Mouse (Mus musculus): Measurements from ENCODE around the gene Gm10375. TPM values are rescaled to one million over a fixed set of nuclear protein-coding genes. Genes with fewer than 3 reads are reported as not detected.
"Not testable (repeated sequence)": the region's sequence is repeated elsewhere in the genome, so short reads cannot be mapped to it uniquely, and the experiment has no call there.

Gene Gm10375
- not detected in 2 replicates for polyA plus RNA-seq (2014; fragmentation: Nextera tagmentation; extraction: Ambion mirVana)

- H3K4me3 ChIP-seq (ENCODE audit: control insufficient read depth in 1 of 2, insufficient read depth in 1 of 2, low read depth in 1 of 2, low read length in 2 of 2); H3K36me3 ChIP-seq (ENCODE audit: control insufficient read depth, insufficient read depth, low read length); H3K9ac ChIP-seq (ENCODE audit: low read length); ATAC-seq (ENCODE audit: insufficient number of reproducible peaks, insufficient read depth, low FRiP score, low read depth); H3K4me2 ChIP-seq (ENCODE audit: low read length); H3K27ac ChIP-seq (replicated peaks in 1 of 2; ENCODE audit: control insufficient read depth in 1 of 2, insufficient read depth in 1 of 2, low read depth in 2 of 2, low read length in 2 of 2); H3K9me3 ChIP-seq (ENCODE audit: control insufficient read depth, low read length); H3K27me3 ChIP-seq (ENCODE audit: control insufficient read depth, insufficient read depth, low read length); H3K4me1 ChIP-seq (ENCODE audit: control insufficient read depth in 2 of 2, insufficient read depth in 2 of 2, low read length in 2 of 2): not testable (repeated sequence)
These were observed at the start of gene Gm10375 for GRCm38 (mm10) chr14:43607913-43608312. TSS of gene Gm10375 (minus strand) at chr14:43608013.

DNA sequence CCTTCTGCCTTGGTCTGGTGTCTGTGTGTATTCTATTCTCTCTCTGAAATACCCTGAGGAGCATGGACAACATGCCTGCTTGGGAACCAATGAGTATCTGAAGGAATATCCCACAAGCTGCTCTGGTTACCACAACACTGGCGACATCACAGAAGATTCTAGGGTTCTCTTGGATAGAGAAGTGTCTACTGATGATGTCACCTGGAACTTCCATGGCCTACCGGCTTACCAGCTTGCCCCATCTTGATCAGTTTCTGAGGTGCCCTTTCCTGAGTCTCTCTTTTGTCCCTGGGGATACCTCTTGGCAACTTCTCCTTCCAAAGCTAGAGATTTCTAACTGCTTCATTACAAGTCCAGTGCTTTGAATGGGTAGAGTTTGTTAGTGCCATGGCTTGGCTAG is 28.8 kb downstream of the Gm10375 start, which contains the start of gene Gm17654:
Gene Gm17654, minus strand, starts transcription at position 101 of the 400 bp plus-strand sequence.
- not testable (repeated sequence) for H3K4me2 ChIP-seq (ENCODE audit: low read length); H3K36me3 ChIP-seq (ENCODE audit: control insufficient read depth, insufficient read depth, low read length); ATAC-seq (ENCODE audit: insufficient number of reproducible peaks, insufficient read depth, low FRiP score, low read depth); H3K4me1 ChIP-seq (ENCODE audit: control insufficient read depth in 2 of 2, insufficient read depth in 2 of 2, low read length in 2 of 2); H3K27me3 ChIP-seq (ENCODE audit: control insufficient read depth, insufficient read depth, low read length); H3K9ac ChIP-seq (ENCODE audit: low read length); H3K9me3 ChIP-seq (ENCODE audit: control insufficient read depth, low read length); H3K4me3 ChIP-seq (ENCODE audit: control insufficient read depth in 1 of 2, insufficient read depth in 1 of 2, low read depth in 1 of 2, low read length in 2 of 2); H3K27ac ChIP-seq (replicated peaks in 1 of 2; ENCODE audit: control insufficient read depth in 1 of 2, insufficient read depth in 1 of 2, low read depth in 2 of 2, low read length in 2 of 2)
- WGBS = 45% methylated on average over 1 of the region's 2 CpGs

- H3K36me3 ChIP-seq (ENCODE audit: control insufficient read depth, insufficient read depth, low read length); H3K27me3 ChIP-seq (ENCODE audit: control insufficient read depth, insufficient read depth, low read length); H3K4me1 ChIP-seq (ENCODE audit: control insufficient read depth in 2 of 2, insufficient read depth in 2 of 2, low read length in 2 of 2); H3K4me3 ChIP-seq (ENCODE audit: control insufficient read depth in 1 of 2, insufficient read depth in 1 of 2, low read depth in 1 of 2, low read length in 2 of 2); H3K4me2 ChIP-seq (ENCODE audit: low read length); H3K9ac ChIP-seq (ENCODE audit: low read length); H3K9me3 ChIP-seq (ENCODE audit: control insufficient read depth, low read length); ATAC-seq (ENCODE audit: insufficient number of reproducible peaks, insufficient read depth, low FRiP score, low read depth); H3K27ac ChIP-seq (replicated peaks in 1 of 2; ENCODE audit: control insufficient read depth in 1 of 2, insufficient read depth in 1 of 2, low read depth in 2 of 2, low read length in 2 of 2): not testable (repeated sequence)
- WGBS = 84% methylated on average over 2 of the region's 4 CpGs
These were observed 29.8 kb downstream of the Gm10375 start for GRCm38 (mm10) chr14:43577969-43578368.

Other genes starting within 250 kb of the Gm10375 start
- not detected in 2 replicates for gene Gm8138, start 191.7 kb downstream of the Gm10375 start, polyA plus RNA-seq (2014; fragmentation: Nextera tagmentation; extraction: Ambion mirVana)
- not detected in 2 replicates for gene Gm5799, start 64.4 kb downstream of the Gm10375 start, polyA plus RNA-seq (2014; fragmentation: Nextera tagmentation; extraction: Ambion mirVana)
- not detected in 2 replicates for gene Gm17654, start 28.9 kb downstream of the Gm10375 start, polyA plus RNA-seq (2014; fragmentation: Nextera tagmentation; extraction: Ambion mirVana)
- gene Gm8165, start 69.2 kb upstream of the Gm10375 start, polyA plus RNA-seq (2014; fragmentation: Nextera tagmentation; extraction: Ambion mirVana) = not detected in 2 replicates
- gene Gm7324, start 89.8 kb upstream of the Gm10375 start, polyA plus RNA-seq (2014; fragmentation: Nextera tagmentation; extraction: Ambion mirVana) = 0.88 and 1.1 TPM in 2 replicates
- not detected in 2 replicates for gene Gm16506, start 119.5 kb upstream of the Gm10375 start, polyA plus RNA-seq (2014; fragmentation: Nextera tagmentation; extraction: Ambion mirVana)
- not detected in 2 replicates for gene Gm6526, start 139.9 kb upstream of the Gm10375 start, polyA plus RNA-seq (2014; fragmentation: Nextera tagmentation; extraction: Ambion mirVana)
- not detected in 2 replicates for gene Gm8180, start 176.7 kb upstream of the Gm10375 start, polyA plus RNA-seq (2014; fragmentation: Nextera tagmentation; extraction: Ambion mirVana)